Mouse (Mus musculus): ENCODE results near the gene Chd9. TPM values are rescaled to one million over a fixed set of nuclear protein-coding genes. Genes with fewer than 3 reads are reported as not detected.
"Not testable (repeated sequence)": the region's sequence is repeated elsewhere in the genome, so short reads cannot be mapped to it uniquely, and the experiment has no call there.

Chd9 gene
- polyA plus RNA-seq, 1 experiment: 71.6 TPM

DNA sequence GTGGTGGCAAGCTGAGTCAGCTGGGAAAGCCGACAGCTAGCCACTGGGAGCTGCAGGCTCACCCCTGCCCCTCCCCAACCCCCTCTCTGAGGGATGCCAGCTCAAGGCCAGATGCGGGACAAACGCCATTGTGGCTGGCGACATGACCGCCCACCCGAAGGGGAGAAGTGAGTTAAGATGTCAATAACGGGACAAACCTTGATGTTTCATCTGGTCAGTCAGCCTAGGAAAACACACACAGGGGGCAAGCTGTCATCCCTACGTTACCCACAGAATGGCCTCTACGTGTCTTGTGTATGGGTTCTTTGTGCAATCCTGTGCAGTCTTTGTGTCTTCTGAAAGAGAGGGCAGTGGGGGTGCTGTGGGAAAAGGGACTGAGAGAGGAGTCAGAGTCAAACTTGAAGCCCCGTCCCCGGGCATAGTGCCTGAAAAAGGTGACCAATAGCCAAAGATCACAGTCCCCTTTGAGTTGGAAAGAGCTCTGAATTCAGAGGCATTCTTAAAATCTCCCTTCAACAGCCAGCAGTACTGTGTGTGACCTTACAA, 49.4 kb downstream of the Chd9 start:
- TF ChIP-seq CTCF (IDR thresholded peaks at IDR 0.05; ENCODE audit: low read depth, low read length): no peak
- no peak for TF ChIP-seq EP300 (IDR thresholded peaks at IDR 0.05; ENCODE audit: insufficient read depth, low read depth, low read length)
- TF ChIP-seq POLR2A (IDR thresholded peaks at IDR 0.05; ENCODE audit: insufficient read depth, low read length): no peak
- Histone ChIP-seq H3K9me3 (replicated peaks; ENCODE audit: control insufficient read depth, insufficient read depth, low read length, poor library complexity, severe bottlenecking) (no peaks in the 10 kb centered on the region), H3K27me3 (ENCODE audit: control insufficient read depth, insufficient read depth, low read length, poor library complexity, severe bottlenecking) (no peaks in the 10 kb centered on the region), H3K9ac (ENCODE audit: low read depth, poor library complexity, severe bottlenecking) (peak overlapping the region; percentile 51), H3K4me1 (ENCODE audit: control insufficient read depth, insufficient read depth, low read length) (peaks cover 2% of the 10 kb centered on the region), H3K4me3 (ENCODE audit: low read depth, low read length) (peak overlapping the region; percentile 31), H3K27ac (ENCODE audit: insufficient read depth, low read length) (peak overlapping the region; percentile 20; the same call in 1 of the 2 replicates), H3K36me3 (ENCODE audit: control insufficient read depth, insufficient read depth, low read length, poor library complexity, severe bottlenecking) (no peaks in the 10 kb centered on the region)

- Histone ChIP-seq H3K27ac (ENCODE audit: insufficient read depth, low read length) (no peak overlapping the region), H3K4me1 (ENCODE audit: control insufficient read depth, insufficient read depth, low read length) (peaks cover 2% of the 10 kb centered on the region), H3K27me3 (ENCODE audit: control insufficient read depth, insufficient read depth, low read length, poor library complexity, severe bottlenecking) (no peaks in the 10 kb centered on the region), H3K9ac (ENCODE audit: low read depth, poor library complexity, severe bottlenecking) (no peak overlapping the region), H3K36me3 (ENCODE audit: control insufficient read depth, insufficient read depth, low read length, poor library complexity, severe bottlenecking) (no peaks in the 10 kb centered on the region), H3K4me3 (ENCODE audit: low read depth, low read length) (no peak overlapping the region), H3K9me3 (replicated peaks; ENCODE audit: control insufficient read depth, insufficient read depth, low read length, poor library complexity, severe bottlenecking) (no peaks in the 10 kb centered on the region)
- no peak for TF ChIP-seq EP300 (IDR thresholded peaks at IDR 0.05; ENCODE audit: insufficient read depth, low read depth, low read length)
- TF ChIP-seq POLR2A (IDR thresholded peaks at IDR 0.05; ENCODE audit: insufficient read depth, low read length): no peak
Measured at GRCm38 (mm10) chr8:90878551-90878950, 50.4 kb downstream of the Chd9 start.

DNA sequence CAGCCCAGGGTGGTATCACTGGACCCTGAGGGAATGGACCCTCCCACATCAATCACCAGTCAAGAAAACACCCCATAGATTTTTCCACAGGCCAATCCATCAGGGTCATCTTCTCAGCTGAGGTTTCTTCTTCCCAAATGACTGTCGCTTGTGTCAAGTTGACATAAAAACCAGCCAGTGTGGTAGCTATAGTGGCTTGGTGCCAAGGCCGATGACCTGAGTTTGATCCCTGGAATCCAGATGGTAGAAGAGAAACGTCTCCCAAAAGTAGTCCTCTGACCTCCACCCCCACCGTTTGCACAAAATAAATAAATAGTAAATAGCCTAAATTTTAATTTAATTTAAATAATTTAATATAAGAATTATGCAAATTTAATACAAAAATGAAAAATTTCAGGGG, 51.9 kb downstream of the Chd9 start:
- H3K9ac ChIP-seq (ENCODE audit: low read depth, poor library complexity, severe bottlenecking): no peak overlapping the region
- H3K4me3 ChIP-seq (ENCODE audit: low read depth, low read length): no peak overlapping the region
- TF ChIP-seq EP300 (IDR thresholded peaks at IDR 0.05; ENCODE audit: insufficient read depth, low read depth, low read length) (no peak), CTCF (IDR thresholded peaks at IDR 0.05; ENCODE audit: low read depth, low read length) (no peak), POLR2A (IDR thresholded peaks at IDR 0.05; ENCODE audit: insufficient read depth, low read length) (no peak)
- H3K27ac ChIP-seq (ENCODE audit: insufficient read depth, low read length): no peak overlapping the region
- no peaks in the 10 kb centered on the region for H3K27me3 ChIP-seq (ENCODE audit: control insufficient read depth, insufficient read depth, low read length, poor library complexity, severe bottlenecking)
- no peaks in the 10 kb centered on the region for H3K36me3 ChIP-seq (ENCODE audit: control insufficient read depth, insufficient read depth, low read length, poor library complexity, severe bottlenecking)
- no peaks in the 10 kb centered on the region for H3K9me3 ChIP-seq (replicated peaks; ENCODE audit: control insufficient read depth, insufficient read depth, low read length, poor library complexity, severe bottlenecking)
- peaks cover 2% of the 10 kb centered on the region for H3K4me1 ChIP-seq (ENCODE audit: control insufficient read depth, insufficient read depth, low read length)

GRCm38 (mm10) chr8:90881181-90881580, 53.0 kb downstream of the Chd9 start:
- no peaks in the 10 kb centered on the region for H3K9me3 ChIP-seq (replicated peaks; ENCODE audit: control insufficient read depth, insufficient read depth, low read length, poor library complexity, severe bottlenecking)
- TF ChIP-seq EP300 (IDR thresholded peaks at IDR 0.05; ENCODE audit: insufficient read depth, low read depth, low read length): no peak
- no peak for TF ChIP-seq CTCF (IDR thresholded peaks at IDR 0.05; ENCODE audit: low read depth, low read length)
- TF ChIP-seq POLR2A (IDR thresholded peaks at IDR 0.05; ENCODE audit: insufficient read depth, low read length): no peak
- no peaks in the 10 kb centered on the region for H3K36me3 ChIP-seq (ENCODE audit: control insufficient read depth, insufficient read depth, low read length, poor library complexity, severe bottlenecking)
- no peak overlapping the region for H3K9ac ChIP-seq (ENCODE audit: low read depth, poor library complexity, severe bottlenecking)
- no peak overlapping the region for H3K27ac ChIP-seq (ENCODE audit: insufficient read depth, low read length)
- H3K4me1 ChIP-seq (ENCODE audit: control insufficient read depth, insufficient read depth, low read length): peaks cover 2% of the 10 kb centered on the region
- H3K27me3 ChIP-seq (ENCODE audit: control insufficient read depth, insufficient read depth, low read length, poor library complexity, severe bottlenecking): 0 out of 2 replicates have a peak, but pooled peaks cover 2% of the 10 kb centered on the region
- no peak overlapping the region for H3K4me3 ChIP-seq (ENCODE audit: low read depth, low read length)

- Histone ChIP-seq H3K4me3 (ENCODE audit: low read depth, low read length) (no peak overlapping the region), H3K9me3 (replicated peaks; ENCODE audit: control insufficient read depth, insufficient read depth, low read length, poor library complexity, severe bottlenecking) (no peaks in the 10 kb centered on the region), H3K4me1 (ENCODE audit: control insufficient read depth, insufficient read depth, low read length) (peaks cover 2% of the 10 kb centered on the region), H3K36me3 (ENCODE audit: control insufficient read depth, insufficient read depth, low read length, poor library complexity, severe bottlenecking) (no peaks in the 10 kb centered on the region), H3K27ac (ENCODE audit: insufficient read depth, low read length) (peak overlapping the region; percentile 14), H3K27me3 (ENCODE audit: control insufficient read depth, insufficient read depth, low read length, poor library complexity, severe bottlenecking) (0 out of 2 replicates have a peak, but pooled peaks cover 2% of the 10 kb centered on the region), H3K9ac (ENCODE audit: low read depth, poor library complexity, severe bottlenecking) (peak overlapping the region; percentile 44)
- TF ChIP-seq EP300 (IDR thresholded peaks at IDR 0.05; ENCODE audit: insufficient read depth, low read depth, low read length) (no peak), POLR2A (IDR thresholded peaks at IDR 0.05; ENCODE audit: insufficient read depth, low read length) (no peak), CTCF (IDR thresholded peaks at IDR 0.05; ENCODE audit: low read depth, low read length) (no peak)
Measured at GRCm38 (mm10) chr8:90882088-90882691, 54.0 kb downstream of the Chd9 start.

DNA sequence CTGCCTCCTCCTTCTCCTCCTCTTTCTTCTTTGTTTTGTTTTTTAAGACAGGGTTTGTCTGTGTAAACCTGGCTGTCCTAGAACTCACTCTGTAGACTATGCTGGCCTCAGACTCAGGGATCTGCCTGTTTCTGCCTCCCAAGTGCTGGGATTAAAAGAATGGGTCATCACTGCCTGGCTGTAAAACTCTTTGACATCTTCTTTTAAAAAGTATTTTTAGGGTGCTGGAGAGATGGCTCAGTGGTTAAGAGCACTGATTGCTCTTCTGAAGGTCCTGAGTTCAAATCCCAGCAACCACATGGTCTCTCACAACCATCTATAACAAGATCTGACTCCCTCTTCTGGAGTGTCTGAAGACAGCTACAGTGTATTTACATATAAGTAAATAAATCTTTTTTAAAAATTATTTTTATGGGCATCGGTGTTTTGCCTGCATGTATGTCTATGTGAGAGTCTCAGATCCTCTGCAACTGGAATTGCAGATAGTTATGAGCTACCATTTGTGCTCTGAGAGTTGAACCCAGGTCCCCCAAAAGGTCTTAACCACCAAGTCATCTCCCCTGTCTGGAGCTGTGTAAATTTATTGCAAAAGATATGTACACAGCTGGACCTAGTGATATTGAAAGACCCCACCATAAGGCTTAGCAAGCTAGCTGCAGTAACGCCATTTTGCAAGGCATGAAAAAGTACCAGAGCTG, 57.7 kb downstream of the Chd9 start:
- TF ChIP-seq EP300 (IDR thresholded peaks at IDR 0.05; ENCODE audit: insufficient read depth, low read depth, low read length) (no peak), CTCF (IDR thresholded peaks at IDR 0.05; ENCODE audit: low read depth, low read length) (no peak), POLR2A (IDR thresholded peaks at IDR 0.05; ENCODE audit: insufficient read depth, low read length) (no peak)
- no peak overlapping the region for H3K27ac ChIP-seq (ENCODE audit: insufficient read depth, low read length)
- H3K27me3 ChIP-seq (ENCODE audit: control insufficient read depth, insufficient read depth, low read length, poor library complexity, severe bottlenecking): 0 out of 2 replicates have a peak, but pooled peaks cover 2% of the 10 kb centered on the region
- H3K9ac ChIP-seq (ENCODE audit: low read depth, poor library complexity, severe bottlenecking): no peak overlapping the region
- H3K4me1 ChIP-seq (ENCODE audit: control insufficient read depth, insufficient read depth, low read length): peaks cover 2% of the 10 kb centered on the region
- no peaks in the 10 kb centered on the region for H3K9me3 ChIP-seq (replicated peaks; ENCODE audit: control insufficient read depth, insufficient read depth, low read length, poor library complexity, severe bottlenecking)
- H3K36me3 ChIP-seq (ENCODE audit: control insufficient read depth, insufficient read depth, low read length, poor library complexity, severe bottlenecking): no peaks in the 10 kb centered on the region
- no peak overlapping the region for H3K4me3 ChIP-seq (ENCODE audit: low read depth, low read length)

GRCm38 (mm10) chr8:90886369-90886712, 58.2 kb downstream of the Chd9 start:
- H3K9me3 ChIP-seq (replicated peaks; ENCODE audit: control insufficient read depth, insufficient read depth, low read length, poor library complexity, severe bottlenecking); H3K4me1 ChIP-seq (ENCODE audit: control insufficient read depth, insufficient read depth, low read length); H3K27ac ChIP-seq (ENCODE audit: insufficient read depth, low read length); H3K36me3 ChIP-seq (ENCODE audit: control insufficient read depth, insufficient read depth, low read length, poor library complexity, severe bottlenecking); H3K27me3 ChIP-seq (ENCODE audit: control insufficient read depth, insufficient read depth, low read length, poor library complexity, severe bottlenecking); H3K9ac ChIP-seq (ENCODE audit: low read depth, poor library complexity, severe bottlenecking); H3K4me3 ChIP-seq (ENCODE audit: low read depth, low read length): not testable (repeated sequence)

DNA sequence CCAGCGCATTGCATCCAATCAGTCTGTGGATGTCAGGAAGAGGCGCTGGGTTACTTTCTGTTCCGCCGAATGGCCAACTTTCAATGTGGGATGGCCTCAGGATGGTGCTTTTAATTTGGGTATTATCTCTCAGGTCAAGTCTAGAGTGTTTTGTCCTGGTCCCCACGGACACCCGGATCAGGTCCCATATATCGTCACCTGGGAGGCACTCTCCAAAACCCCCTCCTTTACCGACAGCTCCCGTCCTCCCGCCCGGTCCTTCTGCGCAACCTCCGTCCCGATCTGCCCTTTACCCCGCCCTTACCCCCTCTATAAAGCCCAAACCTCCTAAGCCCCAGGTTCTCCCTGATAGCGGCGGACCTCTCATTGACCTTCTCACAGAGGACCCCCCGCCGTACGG, 59.2 kb downstream of the Chd9 start:
- H3K9me3 ChIP-seq (replicated peaks; ENCODE audit: control insufficient read depth, insufficient read depth, low read length, poor library complexity, severe bottlenecking); H3K36me3 ChIP-seq (ENCODE audit: control insufficient read depth, insufficient read depth, low read length, poor library complexity, severe bottlenecking); H3K27ac ChIP-seq (ENCODE audit: insufficient read depth, low read length); H3K27me3 ChIP-seq (ENCODE audit: control insufficient read depth, insufficient read depth, low read length, poor library complexity, severe bottlenecking); H3K4me1 ChIP-seq (ENCODE audit: control insufficient read depth, insufficient read depth, low read length); H3K9ac ChIP-seq (ENCODE audit: low read depth, poor library complexity, severe bottlenecking): not testable (repeated sequence)
- peak overlapping the region; percentile 37; the same call in 1 of the 2 replicates for H3K4me3 ChIP-seq (ENCODE audit: low read depth, low read length)

Data from ES-Bruce4 (cell line).